Comparison of ENCODE assay signal across 17 mouse cellular contexts in genomic region chr13:114086801-114087200, GRCm38 (mm10).
"Had no signal": no experiment of that assay in that cellular context is flagged by ENCODE, and none has a peak within 500 bp of the region (broad histone marks: within the 10 kb centered on the region; RNA-seq: fewer than 3 reads in every experiment).

No protein-coding gene starts in this region.

- DNase-seq: lung, embryonic 14.5 days; lung, postnatal 10 days; lung, postnatal 4 days; midbrain, embryonic 14.5 days; retina, postnatal 1 day; right cerebral cortex, adult 18-20 months; right cerebral cortex, postnatal 25 days; right cerebral cortex, postnatal 4 days; spleen, adult 18-20 months; thymus, adult 18-20 months; thymus, postnatal 14 days; thymus, postnatal 36 days had no signal

- H3K9me3 ChIP-seq: midbrain, embryonic 12.5 days; neural tube, embryonic 13.5 days; neural tube, embryonic 15.5 days had no signal

- H3K4me2 ChIP-seq: lung, embryonic 14.5 days; midbrain, embryonic 12.5 days; neural tube, embryonic 13.5 days; neural tube, embryonic 15.5 days had no signal

- H3K9ac ChIP-seq: lung, embryonic 14.5 days; midbrain, embryonic 12.5 days; neural tube, embryonic 13.5 days; neural tube, embryonic 15.5 days had no signal

- H3K27me3 ChIP-seq: midbrain, embryonic 12.5 days; neural tube, embryonic 13.5 days; neural tube, embryonic 15.5 days had no signal

- H3K4me1 ChIP-seq: neural tube, embryonic 13.5 days; neural tube, embryonic 15.5 days had no signal

- H3K27ac ChIP-seq: midbrain, embryonic 12.5 days; neural tube, embryonic 13.5 days; neural tube, embryonic 15.5 days had no signal

- H3K36me3 ChIP-seq: midbrain, embryonic 12.5 days; neural tube, embryonic 13.5 days; neural tube, embryonic 15.5 days had no signal

- ATAC-seq: midbrain, embryonic 16.5 days had no signal

- H3K4me3 ChIP-seq: midbrain, embryonic 12.5 days; myocyte; neural tube, embryonic 13.5 days; neural tube, embryonic 15.5 days had no signal
